Mouse (Mus musculus): ENCODE data around the gene Dnm3. TPM values are rescaled to one million over a fixed set of nuclear protein-coding genes. Genes with fewer than 3 reads are reported as not detected.
A peak's percentile ranks its signal among the peaks of the same experiment; 100 is the strongest.

Dnm3 gene
- polyA plus RNA-seq, 1 experiment, result 1.0 TPM

- WGBS, result 49% methylated on average over 4 of the region's 4 CpGs
- no peak overlapping the region for H3K27ac ChIP-seq (ENCODE audit: insufficient read depth, low read depth, low read length)
- TF ChIP-seq POLR2A (IDR thresholded peaks at IDR 0.05; ENCODE audit: low read depth, low read length) (no peak), CTCF (IDR thresholded peaks at IDR 0.05; ENCODE audit: extremely low read depth, insufficient read length, insufficient replicate concordance, low read depth, low read length) (no peak)
- no peaks in the 10 kb centered on the region for H3K4me1 ChIP-seq (ENCODE audit: control insufficient read depth, insufficient read depth, insufficient read length, low read length)
- no peaks in the 10 kb centered on the region for H3K36me3 ChIP-seq (ENCODE audit: control insufficient read depth, insufficient read depth, low read length)
- no peak overlapping the region for H3K4me3 ChIP-seq (ENCODE audit: low read depth, low read length)
- H3K27me3 ChIP-seq (ENCODE audit: control insufficient read depth, insufficient read depth, low read length), result no peaks in the 10 kb centered on the region
These were observed 256.0 kb downstream of the Dnm3 start for GRCm38 (mm10) chr1:162221801-162222301.

GRCm38 (mm10) chr1:162220891-162221290, 256.9 kb downstream of the Dnm3 start:
- Histone ChIP-seq H3K4me1 (ENCODE audit: control insufficient read depth, insufficient read depth, insufficient read length, low read length) (no peaks in the 10 kb centered on the region), H3K27ac (ENCODE audit: insufficient read depth, low read depth, low read length) (no peak overlapping the region), H3K27me3 (ENCODE audit: control insufficient read depth, insufficient read depth, low read length) (no peaks in the 10 kb centered on the region), H3K36me3 (ENCODE audit: control insufficient read depth, insufficient read depth, low read length) (no peaks in the 10 kb centered on the region), H3K4me3 (ENCODE audit: low read depth, low read length) (no peak overlapping the region)
- TF ChIP-seq CTCF (IDR thresholded peaks at IDR 0.05; ENCODE audit: extremely low read depth, insufficient read length, insufficient replicate concordance, low read depth, low read length) (no peak), POLR2A (IDR thresholded peaks at IDR 0.05; ENCODE audit: low read depth, low read length) (no peak)

- Histone ChIP-seq H3K36me3 (ENCODE audit: control insufficient read depth, insufficient read depth, low read length) (no peaks in the 10 kb centered on the region), H3K4me3 (ENCODE audit: low read depth, low read length) (no peak overlapping the region), H3K4me1 (ENCODE audit: control insufficient read depth, insufficient read depth, insufficient read length, low read length) (no peaks in the 10 kb centered on the region), H3K27me3 (ENCODE audit: control insufficient read depth, insufficient read depth, low read length) (no peaks in the 10 kb centered on the region), H3K27ac (ENCODE audit: insufficient read depth, low read depth, low read length) (no peak overlapping the region)
- 84% methylated on average over 1 of the region's 1 CpGs for WGBS
- TF ChIP-seq CTCF (IDR thresholded peaks at IDR 0.05; ENCODE audit: extremely low read depth, insufficient read length, insufficient replicate concordance, low read depth, low read length) (no peak), POLR2A (IDR thresholded peaks at IDR 0.05; ENCODE audit: low read depth, low read length) (no peak)
These were observed 258.1 kb downstream of the Dnm3 start for GRCm38 (mm10) chr1:162219781-162220180.

GRCm38 (mm10) chr1:162218530-162219180, 259.2 kb downstream of the Dnm3 start:
- H3K27ac ChIP-seq (ENCODE audit: insufficient read depth, low read depth, low read length), result no peak overlapping the region

GRCm38 (mm10) chr1:162217340-162217974, 260.4 kb downstream of the Dnm3 start:
- peak overlapping the region; percentile 66 for H3K27ac ChIP-seq (ENCODE audit: insufficient read depth, low read depth, low read length)
- TF ChIP-seq POLR2A (IDR thresholded peaks at IDR 0.05; ENCODE audit: low read depth, low read length), result no peak
- no peak for TF ChIP-seq CTCF (IDR thresholded peaks at IDR 0.05; ENCODE audit: extremely low read depth, insufficient read length, insufficient replicate concordance, low read depth, low read length)
- H3K4me1 ChIP-seq (ENCODE audit: control insufficient read depth, insufficient read depth, insufficient read length, low read length), result no peaks in the 10 kb centered on the region
- H3K4me3 ChIP-seq (ENCODE audit: low read depth, low read length), result peak overlapping the region; percentile 51
- WGBS, result 68% methylated on average over 15 of the region's 15 CpGs
- no peaks in the 10 kb centered on the region for H3K36me3 ChIP-seq (ENCODE audit: control insufficient read depth, insufficient read depth, low read length)
- H3K27me3 ChIP-seq (ENCODE audit: control insufficient read depth, insufficient read depth, low read length), result no peaks in the 10 kb centered on the region

More at GRCm38 (mm10) chr1:162218530-162219180, 259.2 kb downstream of the Dnm3 start:
- Histone ChIP-seq H3K27me3 (ENCODE audit: control insufficient read depth, insufficient read depth, low read length) (no peaks in the 10 kb centered on the region), H3K4me3 (ENCODE audit: low read depth, low read length) (no peak overlapping the region), H3K4me1 (ENCODE audit: control insufficient read depth, insufficient read depth, insufficient read length, low read length) (no peaks in the 10 kb centered on the region), H3K36me3 (ENCODE audit: control insufficient read depth, insufficient read depth, low read length) (no peaks in the 10 kb centered on the region)
- 48% methylated on average over 8 of the region's 8 CpGs for WGBS
- no peak for TF ChIP-seq POLR2A (IDR thresholded peaks at IDR 0.05; ENCODE audit: low read depth, low read length)
- TF ChIP-seq CTCF (IDR thresholded peaks at IDR 0.05; ENCODE audit: extremely low read depth, insufficient read length, insufficient replicate concordance, low read depth, low read length), result no peak

GRCm38 (mm10) chr1:162216656-162217055, 261.2 kb downstream of the Dnm3 start:
- 41% methylated on average over 4 of the region's 4 CpGs for WGBS
- no peaks in the 10 kb centered on the region for H3K4me1 ChIP-seq (ENCODE audit: control insufficient read depth, insufficient read depth, insufficient read length, low read length)
- no peak for TF ChIP-seq POLR2A (IDR thresholded peaks at IDR 0.05; ENCODE audit: low read depth, low read length)
- no peaks in the 10 kb centered on the region for H3K27me3 ChIP-seq (ENCODE audit: control insufficient read depth, insufficient read depth, low read length)
- H3K27ac ChIP-seq (ENCODE audit: insufficient read depth, low read depth, low read length), result peak overlapping the region; percentile 71
- no peak overlapping the region for H3K4me3 ChIP-seq (ENCODE audit: low read depth, low read length)
- no peaks in the 10 kb centered on the region for H3K36me3 ChIP-seq (ENCODE audit: control insufficient read depth, insufficient read depth, low read length)

- WGBS, result 70% methylated on average over 5 of the region's 5 CpGs
- Histone ChIP-seq H3K36me3 (ENCODE audit: control insufficient read depth, insufficient read depth, low read length) (no peaks in the 10 kb centered on the region), H3K27me3 (ENCODE audit: control insufficient read depth, insufficient read depth, low read length) (no peaks in the 10 kb centered on the region), H3K27ac (ENCODE audit: insufficient read depth, low read depth, low read length) (no peak overlapping the region), H3K4me3 (ENCODE audit: low read depth, low read length) (no peak overlapping the region), H3K4me1 (ENCODE audit: control insufficient read depth, insufficient read depth, insufficient read length, low read length) (no peaks in the 10 kb centered on the region)
- TF ChIP-seq CTCF (IDR thresholded peaks at IDR 0.05; ENCODE audit: extremely low read depth, insufficient read length, insufficient replicate concordance, low read depth, low read length), result no peak
- no peak for TF ChIP-seq POLR2A (IDR thresholded peaks at IDR 0.05; ENCODE audit: low read depth, low read length)
These were observed 262.1 kb downstream of the Dnm3 start for GRCm38 (mm10) chr1:162215743-162216142.

Measured in small intestine, adult 2 months (tissue).